Mouse (Mus musculus) ES-Bruce4 (cell line): Measurements from ENCODE around the gene Uhrf2.

Experiments used
- CTCF ChIP-seq: IDR thresholded peaks from one replicate; pipeline ENCODE4 v1.8.1; 2011; ENCODE audit warnings: low read depth, low read length
- EP300 ChIP-seq: IDR thresholded peaks from 2 replicates; pipeline ENCODE4 v1.6.1; 2011; ENCODE audit warnings: low read depth, low read length; ENCODE audit not compliant: insufficient read depth
- POLR2A ChIP-seq: IDR thresholded peaks from one replicate; pipeline ENCODE4 v1.8.1; 2011; ENCODE audit warnings: low read length; ENCODE audit not compliant: insufficient read depth

GRCm38 (mm10) chr19:30114919-30115441, 84.7 kb downstream of the Uhrf2 start:
- TF ChIP-seq POLR2A: no peak
- TF ChIP-seq CTCF: no peak
- TF ChIP-seq EP300: no peak
